20 mouse cellular contexts compared by ENCODE assay signal in the genomic region with DNA sequence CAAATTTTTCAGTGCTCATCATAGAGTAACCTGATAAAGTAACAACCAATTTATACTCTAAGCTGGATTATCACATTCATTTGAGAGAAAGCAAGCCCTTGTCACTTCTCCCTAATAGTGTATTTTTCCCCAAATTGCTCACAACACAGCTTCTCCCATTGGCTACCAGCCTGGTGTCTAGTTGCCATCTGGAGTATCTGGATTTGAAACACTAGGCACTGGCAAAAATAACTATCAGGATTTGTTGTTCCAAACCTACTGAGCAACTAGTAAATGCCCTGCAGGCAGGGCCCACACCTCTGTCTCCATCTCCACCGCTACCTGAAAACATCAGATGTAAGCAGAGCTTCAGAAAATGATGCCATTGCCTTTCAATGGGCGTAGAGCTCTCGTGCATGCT.
DNase-seq lines count a peak whose midpoint lies in the region; ATAC-seq and TF ChIP-seq lines count a peak whose summit lies in the region.
"Had no signal": no experiment of that assay in that cellular context is flagged by ENCODE, and none has a peak within 500 bp of the region (broad histone marks: within the 10 kb centered on the region; RNA-seq: fewer than 3 reads in every experiment).

No protein-coding gene starts in this region.

- no peak overlapping the region for H3K4me2 ChIP-seq in forebrain, postnatal 0 days (ENCODE audit: low read depth)
- H3K4me2 ChIP-seq in forebrain, embryonic 13.5 days = no peak overlapping the region
- H3K4me2 ChIP-seq: heart, embryonic 11.5 days; heart, embryonic 15.5 days; hindbrain, embryonic 14.5 days; intestine, embryonic 15.5 days had no signal

- TF ChIP-seq CTCF in forebrain, postnatal 0 days (IDR thresholded peaks at IDR 0.05; ENCODE audit: low read depth) = no peak

- peak; percentile 41 for DNase-seq in forebrain, postnatal 0 days
- peak; percentile 30 to 72 for DNase-seq in layer of hippocampus, adult 18-20 months (ENCODE audit: low spot score in 2 of 2)
- DNase-seq in layer of hippocampus, adult 9-11 months = peak; percentile 55
- no peak for DNase-seq in lung, adult 18-20 months
- DNase-seq in kidney, adult 8-10 months = no peak
- DNase-seq: adrenal gland, adult 8-10 months; adrenal gland, postnatal 36 days; cerebellum, adult 11-12 months; cerebellum, adult 9-11 months; gastrocnemius, postnatal 10 days; heart, adult 2 months; heart, postnatal 14 days had no signal

- no peak overlapping the region for H3K4me3 ChIP-seq in forebrain, postnatal 0 days (ENCODE audit: low read depth, low read length)
- no peak overlapping the region for H3K4me3 ChIP-seq in forebrain, embryonic 13.5 days
- H3K4me3 ChIP-seq: embryonic facial prominence, embryonic 10.5 days; heart, adult 2 months; heart, embryonic 15.5 days; hindbrain, embryonic 10.5 days; intestine, embryonic 15.5 days had no signal

- H3K9me3 ChIP-seq in forebrain, postnatal 0 days (ENCODE audit: low read length) = no peaks in the 10 kb centered on the region
- H3K9me3 ChIP-seq in forebrain, embryonic 13.5 days (replicated peaks) = no peaks in the 10 kb centered on the region
- H3K9me3 ChIP-seq: embryonic facial prominence, embryonic 10.5 days; heart, embryonic 15.5 days; hindbrain, embryonic 10.5 days; intestine, embryonic 15.5 days had no signal

- H3K36me3 ChIP-seq in forebrain, postnatal 0 days (ENCODE audit: insufficient read depth) = no peaks in the 10 kb centered on the region
- H3K36me3 ChIP-seq in forebrain, embryonic 13.5 days (ENCODE audit: poor library complexity, severe bottlenecking) = peaks cover under 1% of the 10 kb centered on the region; the same call in 1 of the 2 replicates
- H3K36me3 ChIP-seq: heart, embryonic 15.5 days; hindbrain, embryonic 10.5 days; intestine, embryonic 15.5 days had no signal

- H3K4me1 ChIP-seq in forebrain, postnatal 0 days (ENCODE audit: insufficient read depth) = no peaks in the 10 kb centered on the region
- H3K4me1 ChIP-seq in forebrain, embryonic 13.5 days = peaks cover 6% of the 10 kb centered on the region; the same call in 1 of the 2 replicates
- H3K4me1 ChIP-seq: heart, embryonic 15.5 days; intestine, embryonic 15.5 days had no signal

- H3K9ac ChIP-seq in forebrain, postnatal 0 days = no peak overlapping the region
- no peak overlapping the region for H3K9ac ChIP-seq in forebrain, embryonic 13.5 days
- H3K9ac ChIP-seq: heart, embryonic 15.5 days; hindbrain, embryonic 14.5 days; intestine, embryonic 15.5 days had no signal

- ATAC-seq in forebrain, postnatal 0 days = no peak
- no peak for ATAC-seq in forebrain, embryonic 13.5 days
- no peak for ATAC-seq in activated CD4-positive, CD25-positive, alpha-beta regulatory T cell, adult 4 months
- ATAC-seq: intestine, embryonic 15.5 days had no signal

- no peaks in the 10 kb centered on the region for H3K27me3 ChIP-seq in forebrain, postnatal 0 days (ENCODE audit: insufficient read depth, low read length)
- no peaks in the 10 kb centered on the region for H3K27me3 ChIP-seq in forebrain, embryonic 13.5 days
- H3K27me3 ChIP-seq: heart, embryonic 15.5 days; intestine, embryonic 15.5 days had no signal

- WGBS in forebrain, postnatal 0 days = 80% methylated on average over 3 of the region's 3 CpGs
- WGBS in forebrain, embryonic 13.5 days = 94% methylated on average over 3 of the region's 3 CpGs

- H3K27ac ChIP-seq in forebrain, postnatal 0 days (ENCODE audit: low read depth, low read length) = no peak overlapping the region
- H3K27ac ChIP-seq in forebrain, embryonic 13.5 days = no peak overlapping the region
- H3K27ac ChIP-seq: embryonic facial prominence, embryonic 10.5 days; heart, adult 2 months; heart, embryonic 15.5 days; hindbrain, embryonic 10.5 days; hindbrain, embryonic 14.5 days; intestine, embryonic 15.5 days had no signal

Comparison
In these comparisons a context has a peak if more than half of its experiments do, and no peak if none do; other contexts are left out.
1. DNase-seq: peak in forebrain, postnatal 0 days (single experiment), layer of hippocampus, adult 18-20 months (2 of 2) and layer of hippocampus, adult 9-11 months (single experiment); none in lung, adult 18-20 months (0 of 2) and kidney, adult 8-10 months (0 of 2).